Mouse (Mus musculus): ENCODE data around the gene Jakmip3. TPM values are rescaled to one million over a fixed set of nuclear protein-coding genes. Genes with fewer than 3 reads are reported as not detected.

Gene Jakmip3
- polyA plus RNA-seq, 1 experiment from 2014 or later: 0.14 TPM

GRCm38 (mm10) chr7:139093781-139094180, 153.3 kb downstream of the Jakmip3 start:
- no peaks in the 10 kb centered on the region for H3K4me1 ChIP-seq (replicated peaks; ENCODE audit: control insufficient read depth, insufficient read depth, low read length)
- H3K4me2 ChIP-seq (replicated peaks; ENCODE audit: low read depth): no peak overlapping the region
- H3K27ac ChIP-seq (ENCODE audit: low read depth, low read length): no peak overlapping the region
- ATAC-seq: no peak
- H3K4me3 ChIP-seq (ENCODE audit: low read depth, low read length): no peak overlapping the region
- WGBS: 74% methylated on average over 7 of the region's 7 CpGs
- TF ChIP-seq CTCF (IDR thresholded peaks at IDR 0.05; ENCODE audit: low read depth): no peak
- no peak overlapping the region for H3K9ac ChIP-seq (ENCODE audit: low read depth, low read length)
- H3K27me3 ChIP-seq (replicated peaks; ENCODE audit: control insufficient read depth, insufficient read depth, low read length): no peaks in the 10 kb centered on the region
- no peaks in the 10 kb centered on the region for H3K36me3 ChIP-seq (ENCODE audit: control insufficient read depth, insufficient read depth)
- H3K9me3 ChIP-seq (ENCODE audit: control insufficient read depth): no peaks in the 10 kb centered on the region

- no peak for TF ChIP-seq CTCF (IDR thresholded peaks at IDR 0.05; ENCODE audit: low read depth)
- Histone ChIP-seq H3K9ac (ENCODE audit: low read depth, low read length) (no peak overlapping the region), H3K4me1 (replicated peaks; ENCODE audit: control insufficient read depth, insufficient read depth, low read length) (no peaks in the 10 kb centered on the region), H3K4me2 (replicated peaks; ENCODE audit: low read depth) (no peak overlapping the region), H3K27me3 (replicated peaks; ENCODE audit: control insufficient read depth, insufficient read depth, low read length) (no peaks in the 10 kb centered on the region), H3K9me3 (ENCODE audit: control insufficient read depth) (no peaks in the 10 kb centered on the region), H3K36me3 (ENCODE audit: control insufficient read depth, insufficient read depth) (no peaks in the 10 kb centered on the region), H3K4me3 (ENCODE audit: low read depth, low read length) (no peak overlapping the region), H3K27ac (ENCODE audit: low read depth, low read length) (no peak overlapping the region)
- WGBS: 79% methylated on average over 6 of the region's 6 CpGs
- no peak for ATAC-seq
These were observed 154.2 kb downstream of the Jakmip3 start for GRCm38 (mm10) chr7:139094761-139095160.

GRCm38 (mm10) chr7:139095282-139095681, 154.8 kb downstream of the Jakmip3 start:
- H3K4me2 ChIP-seq (replicated peaks; ENCODE audit: low read depth): no peak overlapping the region
- no peaks in the 10 kb centered on the region for H3K36me3 ChIP-seq (ENCODE audit: control insufficient read depth, insufficient read depth)
- no peaks in the 10 kb centered on the region for H3K27me3 ChIP-seq (replicated peaks; ENCODE audit: control insufficient read depth, insufficient read depth, low read length)
- no peak overlapping the region for H3K9ac ChIP-seq (ENCODE audit: low read depth, low read length)
- no peak overlapping the region for H3K27ac ChIP-seq (ENCODE audit: low read depth, low read length)
- 87% methylated on average over 7 of the region's 7 CpGs for WGBS
- H3K4me1 ChIP-seq (replicated peaks; ENCODE audit: control insufficient read depth, insufficient read depth, low read length): no peaks in the 10 kb centered on the region
- H3K4me3 ChIP-seq (ENCODE audit: low read depth, low read length): no peak overlapping the region
- TF ChIP-seq CTCF (IDR thresholded peaks at IDR 0.05; ENCODE audit: low read depth): no peak
- no peaks in the 10 kb centered on the region for H3K9me3 ChIP-seq (ENCODE audit: control insufficient read depth)
- no peak for ATAC-seq

- no peaks in the 10 kb centered on the region for H3K27me3 ChIP-seq (replicated peaks; ENCODE audit: control insufficient read depth, insufficient read depth, low read length)
- no peaks in the 10 kb centered on the region for H3K4me1 ChIP-seq (replicated peaks; ENCODE audit: control insufficient read depth, insufficient read depth, low read length)
- no peaks in the 10 kb centered on the region for H3K9me3 ChIP-seq (ENCODE audit: control insufficient read depth)
- WGBS: 86% methylated on average over 6 of the region's 6 CpGs
- H3K36me3 ChIP-seq (ENCODE audit: control insufficient read depth, insufficient read depth): no peaks in the 10 kb centered on the region
- H3K4me3 ChIP-seq (ENCODE audit: low read depth, low read length): no peak overlapping the region
- ATAC-seq: no peak
- no peak overlapping the region for H3K9ac ChIP-seq (ENCODE audit: low read depth, low read length)
- TF ChIP-seq CTCF (IDR thresholded peaks at IDR 0.05; ENCODE audit: low read depth): no peak
- no peak overlapping the region for H3K4me2 ChIP-seq (replicated peaks; ENCODE audit: low read depth)
- H3K27ac ChIP-seq (ENCODE audit: low read depth, low read length): no peak overlapping the region
These were observed 155.9 kb downstream of the Jakmip3 start for GRCm38 (mm10) chr7:139096399-139096798.

- Histone ChIP-seq H3K9me3 (ENCODE audit: control insufficient read depth) (no peaks in the 10 kb centered on the region), H3K27me3 (replicated peaks; ENCODE audit: control insufficient read depth, insufficient read depth, low read length) (no peaks in the 10 kb centered on the region), H3K27ac (ENCODE audit: low read depth, low read length) (no peak overlapping the region), H3K4me1 (replicated peaks; ENCODE audit: control insufficient read depth, insufficient read depth, low read length) (no peaks in the 10 kb centered on the region), H3K4me2 (replicated peaks; ENCODE audit: low read depth) (no peak overlapping the region), H3K4me3 (ENCODE audit: low read depth, low read length) (no peak overlapping the region), H3K36me3 (ENCODE audit: control insufficient read depth, insufficient read depth) (no peaks in the 10 kb centered on the region), H3K9ac (ENCODE audit: low read depth, low read length) (no peak overlapping the region)
- TF ChIP-seq CTCF (IDR thresholded peaks at IDR 0.05; ENCODE audit: low read depth): no peak
- no peak for ATAC-seq
- WGBS: 73% methylated on average over 12 of the region's 12 CpGs
These were observed 160.1 kb downstream of the Jakmip3 start for GRCm38 (mm10) chr7:139100531-139101095.

- no peak overlapping the region for H3K4me2 ChIP-seq (replicated peaks; ENCODE audit: low read depth)
- H3K4me1 ChIP-seq (replicated peaks; ENCODE audit: control insufficient read depth, insufficient read depth, low read length): no peaks in the 10 kb centered on the region
- ATAC-seq: no peak
- no peak overlapping the region for H3K9ac ChIP-seq (ENCODE audit: low read depth, low read length)
- no peaks in the 10 kb centered on the region for H3K9me3 ChIP-seq (ENCODE audit: control insufficient read depth)
- H3K27ac ChIP-seq (ENCODE audit: low read depth, low read length): no peak overlapping the region
- no peak overlapping the region for H3K4me3 ChIP-seq (ENCODE audit: low read depth, low read length)
- no peaks in the 10 kb centered on the region for H3K27me3 ChIP-seq (replicated peaks; ENCODE audit: control insufficient read depth, insufficient read depth, low read length)
- 74% methylated on average over 10 of the region's 10 CpGs for WGBS
- no peak for TF ChIP-seq CTCF (IDR thresholded peaks at IDR 0.05; ENCODE audit: low read depth)
- no peaks in the 10 kb centered on the region for H3K36me3 ChIP-seq (ENCODE audit: control insufficient read depth, insufficient read depth)
These were observed 160.8 kb downstream of the Jakmip3 start for GRCm38 (mm10) chr7:139101286-139101804.
